Mouse (Mus musculus): ENCODE results near the gene Spns1. TPM values are rescaled to one million over a fixed set of nuclear protein-coding genes. Genes with fewer than 3 reads are reported as not detected.
"Not testable (repeated sequence)": the region's sequence is repeated elsewhere in the genome, so short reads cannot be mapped to it uniquely, and the experiment has no call there.

The Spns1 gene
- polyA plus RNA-seq, 1 experiment from 2014 or later: 69.3 TPM

DNA sequence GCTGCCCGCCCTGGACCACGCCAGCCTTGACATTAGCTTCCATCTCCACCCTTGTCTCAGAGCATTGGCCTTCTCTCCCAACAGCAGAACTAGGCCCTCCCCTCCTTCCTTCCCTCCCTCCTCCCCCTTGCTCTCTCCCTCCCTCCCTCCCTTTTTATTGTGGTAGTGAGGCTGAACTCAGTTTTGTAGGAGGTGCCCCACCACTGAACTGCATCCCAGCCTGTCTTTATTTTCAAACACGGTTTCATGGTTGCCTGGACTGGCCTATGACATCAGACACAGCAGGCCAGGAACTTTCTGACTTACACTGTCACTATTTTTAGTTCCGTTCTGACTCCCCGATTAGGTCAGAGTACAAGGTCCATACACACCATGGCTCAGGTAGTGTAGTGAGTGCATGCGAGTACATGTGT, 37.0 kb downstream of the Spns1 start:
- no peak for ATAC-seq

DNA sequence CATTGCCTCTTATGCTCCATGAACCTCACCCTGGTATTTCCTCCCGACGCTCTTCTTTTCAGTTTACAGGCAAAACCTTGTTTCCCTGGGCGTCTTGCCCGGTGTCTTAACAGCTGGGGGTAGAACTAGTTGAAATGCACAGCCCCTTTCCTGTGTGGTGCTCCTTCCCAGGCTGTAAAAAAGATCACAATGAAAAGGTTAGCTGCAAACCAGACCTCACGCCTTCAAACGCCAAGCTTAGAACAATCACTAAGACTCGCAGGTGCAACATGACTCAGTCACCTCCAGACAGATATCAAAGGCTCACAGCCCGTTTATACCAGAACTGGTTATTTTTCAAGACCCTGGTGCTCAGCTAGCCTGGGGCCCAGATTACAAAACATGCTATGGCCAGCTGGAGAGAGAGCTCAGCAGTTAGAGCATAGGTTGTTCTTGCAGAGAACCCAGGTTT, 37.7 kb downstream of the Spns1 start:
- CTCF ChIA-PET: interaction anchor here (1.3 to 1.5 kb wide), 2 partner anchors 16 to 37 kb away, joined by 5 read pairs; partner anchors contain the start of gene Spns1
- DNase-seq (ENCODE audit: low read depth, low spot score) (no peak), ATAC-seq (no peak)
- TF ChIP-seq CTCF (IDR thresholded peaks at IDR 0.05): no peak
- POLR2A ChIA-PET: no interaction called here
- in situ Hi-C loops (cut with MboI; ENCODE audit: low pct_unique_long_range_greater_than_20kb): no loop called here
- H3K27me3 ChIP-seq: no peaks in the 10 kb centered on the region

More for the DNA sequence above, 37.0 kb downstream of the Spns1 start:
- in situ Hi-C loops (cut with MboI; ENCODE audit: low pct_unique_long_range_greater_than_20kb): no loop called here
- H3K27me3 ChIP-seq: no peaks in the 10 kb centered on the region
- POLR2A ChIA-PET: no interaction called here
- TF ChIP-seq CTCF (IDR thresholded peaks at IDR 0.05): no peak
- CTCF ChIA-PET: interaction anchor here (1.3 to 1.5 kb wide), 2 partner anchors 17 to 37 kb away, joined by 5 read pairs; partner anchors contain the start of gene Spns1
- DNase-seq (ENCODE audit: low read depth, low spot score): no peak

DNA sequence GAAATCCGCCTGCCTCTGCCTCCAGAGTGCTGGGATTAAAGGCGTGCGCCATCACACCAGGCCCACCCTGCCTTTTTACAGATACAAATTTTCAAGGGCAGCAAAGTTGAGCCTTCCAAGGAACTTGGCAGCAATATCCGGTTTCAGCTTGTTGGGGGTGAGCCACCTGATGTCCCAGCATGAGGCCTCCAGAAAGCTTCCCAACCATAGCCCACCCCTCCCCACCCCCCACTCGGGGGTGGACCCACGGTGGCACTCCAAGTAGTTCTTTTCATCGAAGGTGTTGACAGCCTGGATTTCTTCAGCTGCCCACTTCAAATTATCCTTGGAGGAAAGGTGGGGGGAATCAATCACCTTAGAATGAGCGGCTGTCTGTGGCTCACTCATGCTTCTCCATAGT, 38.3 kb downstream of the Spns1 start:
- no peak for DNase-seq (ENCODE audit: low read depth, low spot score)
- no peaks in the 10 kb centered on the region for H3K27me3 ChIP-seq
- POLR2A ChIA-PET: no interaction called here
- TF ChIP-seq CTCF (IDR thresholded peaks at IDR 0.05): no peak
- CTCF ChIA-PET: interaction anchor here (1.3 to 1.5 kb wide), 2 partner anchors 15 to 38 kb away, joined by 5 read pairs; partner anchors contain the start of gene Spns1
- in situ Hi-C loops (cut with MboI; ENCODE audit: low pct_unique_long_range_greater_than_20kb): no loop called here
- no peak for ATAC-seq

DNA sequence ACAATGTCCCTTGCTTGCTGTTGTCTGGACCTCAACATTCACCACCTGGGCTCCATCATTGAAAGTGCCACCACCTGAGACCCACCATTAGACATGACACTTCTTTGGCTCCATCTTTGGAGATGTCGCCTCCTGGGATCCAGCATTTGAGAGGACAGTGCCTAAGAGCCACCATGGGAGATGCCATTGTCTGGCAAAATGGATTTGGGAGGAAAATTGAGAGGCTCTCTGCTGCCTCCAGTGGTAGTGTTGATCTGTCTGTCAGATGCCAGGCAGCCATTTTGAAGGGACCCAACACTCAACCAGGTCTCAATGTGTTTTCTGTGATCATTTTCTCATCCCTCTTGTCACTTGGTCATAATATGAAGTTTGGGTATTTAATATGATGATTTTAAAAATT, 41.7 kb downstream of the Spns1 start:
- no peak for ATAC-seq
- CTCF ChIA-PET: no interaction called here
- TF ChIP-seq CTCF (IDR thresholded peaks at IDR 0.05): peak; percentile 37
- POLR2A ChIA-PET: no interaction called here
- no peaks in the 10 kb centered on the region for H3K27me3 ChIP-seq
- DNase-seq (ENCODE audit: low read depth, low spot score): no peak
- in situ Hi-C loops (cut with MboI; ENCODE audit: low pct_unique_long_range_greater_than_20kb): no loop called here

DNA sequence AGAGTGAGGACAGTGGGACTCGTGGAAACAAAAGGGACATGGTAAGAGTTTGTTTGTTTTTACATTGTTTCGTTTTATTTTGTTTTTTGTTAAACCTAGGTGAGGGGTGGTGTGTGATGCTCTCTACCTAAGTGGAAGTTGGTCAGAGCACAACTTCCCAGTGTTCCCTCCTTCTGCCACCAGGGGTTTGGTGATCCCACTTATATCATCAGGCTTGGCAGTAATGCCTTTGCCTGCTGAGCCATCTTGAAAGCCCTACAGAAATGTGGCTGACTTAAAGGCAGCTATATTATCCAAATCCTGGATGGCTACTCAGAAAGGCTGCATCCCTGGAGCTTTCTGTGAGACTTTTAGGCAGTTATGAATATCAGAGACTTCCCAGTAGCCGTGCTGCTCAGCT, 44.6 kb downstream of the Spns1 start:
- in situ Hi-C loops (cut with MboI; ENCODE audit: low pct_unique_long_range_greater_than_20kb): loop anchor here (5.0 kb wide), 1 partner anchor 45 kb away; the partner anchor contains the start of gene Spns1
- no peaks in the 10 kb centered on the region for H3K27me3 ChIP-seq
- ChIA-PET CTCF (no interaction called here), POLR2A (no interaction called here)
- TF ChIP-seq CTCF (IDR thresholded peaks at IDR 0.05): peak; percentile 29
- DNase-seq (ENCODE audit: low read depth, low spot score) (no peak), ATAC-seq (no peak)

DNA sequence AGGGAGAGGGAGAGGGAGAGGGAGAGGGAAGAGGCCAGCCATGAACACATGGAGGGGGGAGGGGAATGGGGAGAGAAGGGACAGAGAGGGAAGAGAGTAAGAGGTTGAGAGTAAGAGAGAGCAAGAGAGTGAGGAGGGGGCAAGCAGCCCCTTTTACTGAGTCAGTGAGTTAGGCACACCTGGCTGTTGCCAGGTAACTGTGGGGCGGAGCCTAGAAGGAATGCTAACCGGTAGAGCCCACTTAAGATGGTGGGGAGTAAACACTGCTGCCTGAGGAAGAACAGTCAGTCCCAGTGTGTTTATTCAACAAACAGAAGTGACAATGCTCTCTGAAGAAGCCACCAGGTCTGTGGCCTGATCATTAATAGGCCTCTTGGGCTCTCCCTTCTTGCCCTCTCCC, 46.6 kb downstream of the Spns1 start:
- in situ Hi-C loops (cut with MboI; ENCODE audit: low pct_unique_long_range_greater_than_20kb): loop anchor here (5.0 kb wide), 1 partner anchor 47 kb away; the partner anchor contains the start of gene Spns1
- TF ChIP-seq CTCF (IDR thresholded peaks at IDR 0.05): no peak
- no peaks in the 10 kb centered on the region for H3K27me3 ChIP-seq
- ChIA-PET POLR2A (no interaction called here), CTCF (no interaction called here)
- ATAC-seq: no peak
- no peak for DNase-seq (ENCODE audit: low read depth, low spot score)

DNA sequence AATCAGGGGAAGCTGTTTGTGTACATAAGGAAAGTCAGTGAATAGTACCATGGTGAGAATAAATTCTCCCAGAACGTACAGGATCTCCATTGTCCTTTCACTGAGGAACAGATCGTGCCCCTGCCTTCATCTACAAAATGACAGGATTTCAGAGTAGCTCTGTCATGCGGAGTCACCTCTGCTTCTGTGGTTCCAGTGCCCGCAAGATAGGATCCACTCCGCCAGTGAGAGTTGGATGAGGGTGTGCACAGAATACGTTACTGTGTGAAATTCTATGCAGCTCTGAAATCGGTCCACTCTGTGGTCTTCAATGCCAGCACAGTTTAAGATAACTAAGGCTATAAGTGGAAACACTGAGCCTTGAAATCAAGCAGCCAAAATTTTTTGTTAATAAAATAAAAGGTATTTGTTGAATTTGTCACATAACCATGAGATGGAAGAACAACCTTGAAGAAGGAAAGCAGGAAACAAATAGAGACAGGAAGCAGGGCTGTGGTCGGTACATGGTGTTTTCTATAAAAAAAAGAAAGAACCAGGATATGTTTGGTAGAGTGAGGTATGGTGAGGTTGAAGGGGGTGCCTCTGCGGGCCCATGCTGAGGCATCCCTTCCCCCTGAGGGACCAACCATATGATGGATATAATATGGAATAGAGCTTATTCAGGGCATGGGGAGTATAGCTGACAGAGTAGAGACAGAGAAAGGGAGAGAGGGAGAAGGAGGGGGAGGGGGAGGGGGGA, 47.2 kb downstream of the Spns1 start:
- POLR2A ChIA-PET: no interaction called here
- CTCF ChIA-PET: no interaction called here
- in situ Hi-C loops (cut with MboI; ENCODE audit: low pct_unique_long_range_greater_than_20kb): loop anchor here (5.0 kb wide), 1 partner anchor 47 kb away; the partner anchor contains the start of gene Spns1
- H3K27me3 ChIP-seq: no peaks in the 10 kb centered on the region
- no peak for TF ChIP-seq CTCF (IDR thresholded peaks at IDR 0.05)
- DNase-seq (ENCODE audit: low read depth, low spot score): no peak
- ATAC-seq: no peak

DNA sequence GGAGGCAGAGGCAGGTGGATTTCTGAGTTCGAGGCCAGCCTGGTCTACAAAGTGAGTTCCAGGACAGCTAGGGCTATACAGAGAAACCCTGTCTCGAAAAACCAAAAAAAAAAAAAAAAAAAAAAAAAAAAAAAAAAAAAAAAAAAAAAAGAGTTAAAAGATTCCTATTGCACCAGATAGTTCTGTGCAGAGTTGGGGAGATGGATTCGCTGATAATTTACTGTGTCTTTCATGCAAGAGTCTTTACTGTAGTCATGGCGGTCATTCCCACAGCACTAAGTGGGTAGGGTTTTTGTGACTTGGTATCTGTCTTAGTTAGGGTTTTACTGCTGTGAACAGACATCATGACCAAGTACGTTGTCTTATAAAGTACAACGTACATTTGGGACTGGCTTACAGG, 48.4 kb downstream of the Spns1 start:
- CTCF ChIA-PET; POLR2A ChIA-PET; DNase-seq (ENCODE audit: low read depth, low spot score); ATAC-seq; in situ Hi-C loops (cut with MboI; ENCODE audit: low pct_unique_long_range_greater_than_20kb); H3K27me3 ChIP-seq: not testable (repeated sequence)

DNA sequence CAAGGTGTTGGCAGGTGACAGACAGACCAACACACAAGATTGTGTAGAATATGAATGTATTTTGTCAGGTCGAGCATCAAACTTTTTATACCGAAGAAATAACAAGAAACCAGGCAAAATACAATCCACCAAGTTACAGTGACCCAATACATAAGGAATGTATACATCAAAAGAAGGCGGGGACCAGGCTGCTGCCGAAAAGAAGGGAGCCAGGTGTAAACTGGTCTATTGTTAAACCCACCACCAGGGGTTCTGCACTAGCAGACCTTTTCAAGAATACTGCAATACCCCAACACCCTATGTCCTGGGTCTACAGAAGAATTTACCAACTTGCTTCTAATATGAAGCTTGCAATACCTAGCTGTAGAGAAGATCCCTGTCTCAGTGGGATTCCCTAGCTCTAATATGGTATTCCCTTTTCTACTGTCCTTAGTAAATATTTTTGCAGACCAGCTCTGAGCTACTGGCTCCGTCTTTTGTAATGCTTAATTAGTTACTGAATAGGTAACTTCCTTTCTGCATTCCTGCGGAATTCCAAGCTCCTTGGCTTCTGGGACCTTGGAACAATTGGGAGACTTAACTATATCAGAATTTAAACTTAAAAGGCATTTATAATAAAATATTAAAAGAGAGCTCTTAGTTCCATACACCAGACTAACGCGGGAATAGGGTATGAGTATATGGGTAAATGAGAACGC, 51.5 kb downstream of the Spns1 start:
- POLR2A ChIA-PET: interaction anchor here (1.2 kb wide), 1 partner anchor 52 kb away, joined by 4 read pairs; the partner anchor contains the start of gene Spns1

DNA sequence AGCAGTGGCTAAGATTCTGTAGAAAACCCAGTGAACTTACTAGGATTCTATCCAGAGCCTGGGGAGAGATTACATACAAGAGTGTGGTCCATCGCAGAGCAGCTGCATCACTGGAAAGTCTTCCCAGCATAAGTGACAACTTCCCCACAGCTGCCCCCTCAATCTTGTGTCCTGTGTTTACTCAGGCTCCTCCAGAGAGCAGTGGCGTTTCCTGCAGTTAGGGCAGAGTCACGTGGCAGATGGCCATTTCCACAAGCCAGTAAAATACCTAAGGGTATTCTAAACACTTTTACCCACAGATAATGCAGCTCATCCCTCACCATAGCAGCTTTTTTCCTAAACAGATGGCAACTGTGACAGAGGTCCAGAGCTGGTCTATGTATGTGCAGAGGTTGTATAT, 52.5 kb downstream of the Spns1 start:
- POLR2A ChIA-PET: no interaction called here
- DNase-seq (ENCODE audit: low read depth, low spot score) (no peak), ATAC-seq (no peak)
- CTCF ChIA-PET: interaction anchor here (0.8 to 5.7 kb wide), 6 partner anchors 13 to 93 kb away, joined by 3 to 53 read pairs (median 6); partner anchors contain the start of gene Spns1
- in situ Hi-C loops (cut with MboI; ENCODE audit: low pct_unique_long_range_greater_than_20kb): loop anchor here (5.0 kb wide), 1 partner anchor 198 kb away; no protein-coding TSS in a partner anchor
- no peaks in the 10 kb centered on the region for H3K27me3 ChIP-seq
- TF ChIP-seq CTCF (IDR thresholded peaks at IDR 0.05): no peak

More for the DNA sequence above, 51.5 kb downstream of the Spns1 start:
- ATAC-seq; H3K27me3 ChIP-seq; DNase-seq (ENCODE audit: low read depth, low spot score); in situ Hi-C loops (cut with MboI; ENCODE audit: low pct_unique_long_range_greater_than_20kb): not testable (repeated sequence)
- CTCF ChIA-PET: interaction anchor here (0.9 to 5.7 kb wide), 4 partner anchors 21 to 56 kb away, joined by 3 to 53 read pairs (median 4); partner anchors contain the start of gene Spns1

Data from Patski (cell line).